Mouse (Mus musculus): ENCODE data around the gene 9230112D13Rik. TPM values are rescaled to one million over a fixed set of nuclear protein-coding genes. Genes with fewer than 3 reads are reported as not detected.

9230112D13Rik gene
- total and polyA plus RNA-seq, 3 experiments, result 1.6 to 1.9 (median 1.7) TPM

GRCm38 (mm10) chr14:34569534-34570194, 47.1 kb upstream of the 9230112D13Rik start:
- in situ Hi-C loops (cut with MboI; ENCODE audit: low pct_ligation_motif_present, low pct_unique_long_range_greater_than_20kb, low sequenced_read_pairs), result loop anchor here (10.0 kb wide), 2 partner anchors 195 to 485 kb away; partner anchors contain the start of genes Anxa8, Mmrn2 and Sncg
- H3K4me3 ChIP-seq (replicated peaks in 1 of 3; ENCODE audit: low read depth in 2 of 3, low read length in 2 of 3, poor library complexity in 1 of 3), result peak overlapping the region in 1 of 3 experiments; percentile 6
- peak overlapping the region; percentile 51; the same call in 1 of the 2 replicates for H3K4me2 ChIP-seq (ENCODE audit: insufficient read depth, low read depth, poor library complexity, severe bottlenecking)
- DNase-seq (ENCODE audit: extremely low read depth), result no peak
- H3K4me1 ChIP-seq (ENCODE audit: control insufficient read depth in 1 of 2, insufficient read depth in 2 of 2), result peaks cover 10 to 19% of the 10 kb centered on the region in 2 experiments
- no peak overlapping the region for H3K27ac ChIP-seq (ENCODE audit: insufficient read depth, low read depth)
- dilution Hi-C loops (cut with MboI; ENCODE audit: extremely low pct_ligation_motif_present, extremely low pct_unique_long_range_greater_than_20kb, low sequenced_read_pairs), result no loop called here
- no peak for TF ChIP-seq USF1 (IDR thresholded peaks at IDR 0.05; ENCODE audit: low read depth, low read length)
- TF ChIP-seq TBP (conservative IDR thresholded peaks at IDR 0.05; ENCODE audit: low read depth, low read length), result no peak
- no peak for TF ChIP-seq ZKSCAN1 (IDR thresholded peaks at IDR 0.05; ENCODE audit: borderline replicate concordance, low read depth, low read length)
- TF ChIP-seq ZC3H11A (IDR thresholded peaks at IDR 0.05; ENCODE audit: low read depth, low read length), result no peak
- TF ChIP-seq BHLHE40 (IDR thresholded peaks at IDR 0.05; ENCODE audit: low read depth, low read length), result no peak
- TF ChIP-seq KAT2A (IDR thresholded peaks at IDR 0.05; ENCODE audit: insufficient replicate concordance, low read length), result no peak
- no peak for TF ChIP-seq MAX (IDR thresholded peaks at IDR 0.05; ENCODE audit: low read length)
- TF ChIP-seq ETS1 (conservative IDR thresholded peaks at IDR 0.05; ENCODE audit: low read depth, low read length), result no peak
- no peak for TF ChIP-seq ZNF384 (IDR thresholded peaks at IDR 0.05; ENCODE audit: low read depth, low read length)
- TF ChIP-seq E2F4 (IDR thresholded peaks at IDR 0.05; ENCODE audit: insufficient replicate concordance, low read depth, low read length), result no peak
- no peak for TF ChIP-seq GABPA (IDR thresholded peaks at IDR 0.05; ENCODE audit: insufficient replicate concordance, low read depth, low read length)
- TF ChIP-seq RAD21 (IDR thresholded peaks at IDR 0.05; ENCODE audit: low read depth, low read length), result no peak
- no peak for TF ChIP-seq ZMIZ1 (IDR thresholded peaks at IDR 0.05; ENCODE audit: low read depth, low read length)
- TF ChIP-seq SIN3A (IDR thresholded peaks at IDR 0.05; ENCODE audit: low read length), result no peak
- no peak for TF ChIP-seq CTCF (conservative IDR thresholded peaks at IDR 0.05 in 1 of 2, IDR thresholded peaks at IDR 0.05 in 1 of 2; ENCODE audit: low read depth in 2 of 2, low read length in 2 of 2)
- no peak for TF ChIP-seq NELFE (IDR thresholded peaks at IDR 0.05; ENCODE audit: low read depth, low read length)
- no peak for TF ChIP-seq PAX5 (IDR thresholded peaks at IDR 0.05; ENCODE audit: low read length)
- no peaks in the 10 kb centered on the region for H3K27me3 ChIP-seq (replicated peaks)
- H3K9me3 ChIP-seq (replicated peaks; ENCODE audit: low read length), result no peaks in the 10 kb centered on the region
- no peaks in the 10 kb centered on the region for H3K36me3 ChIP-seq (replicated peaks in 1 of 2; ENCODE audit: control insufficient read depth in 1 of 2, insufficient read depth in 1 of 2, low read length in 1 of 2)
- H3K9ac ChIP-seq (ENCODE audit: insufficient read depth, low read depth), result no peak overlapping the region
- H3K79me2 ChIP-seq (replicated peaks; ENCODE audit: control insufficient read depth, extremely low read depth, insufficient read depth, poor library complexity, severe bottlenecking), result no peaks in the 10 kb centered on the region

GRCm38 (mm10) chr14:34568626-34569025, 46.0 kb upstream of the 9230112D13Rik start:
- H3K4me1 ChIP-seq (ENCODE audit: control insufficient read depth in 1 of 2, insufficient read depth in 2 of 2), result peaks cover 7 to 9% of the 10 kb centered on the region in 2 experiments
- TF ChIP-seq JUN (IDR thresholded peaks at IDR 0.05; ENCODE audit: insufficient read depth, low read depth, low read length), result no peak
- TF ChIP-seq ELF1 (IDR thresholded peaks at IDR 0.05; ENCODE audit: low read depth, low read length), result no peak
- no peak for TF ChIP-seq BHLHE40 (IDR thresholded peaks at IDR 0.05; ENCODE audit: low read depth, low read length)
- TF ChIP-seq PAX5 (IDR thresholded peaks at IDR 0.05; ENCODE audit: low read length), result no peak
- no peak for TF ChIP-seq RAD21 (IDR thresholded peaks at IDR 0.05; ENCODE audit: low read depth, low read length)
- no peak for TF ChIP-seq ETS1 (conservative IDR thresholded peaks at IDR 0.05; ENCODE audit: low read depth, low read length)
- TF ChIP-seq POLR2A (IDR thresholded peaks at IDR 0.05; ENCODE audit: low read depth, low read length), result no peak
- TF ChIP-seq IRF4 (IDR thresholded peaks at IDR 0.05; ENCODE audit: low read depth, low read length), result no peak
- no peak for TF ChIP-seq RCOR1 (conservative IDR thresholded peaks at IDR 0.05; ENCODE audit: low read depth, low read length)
- no peak for TF ChIP-seq CTCF (conservative IDR thresholded peaks at IDR 0.05 in 1 of 2, IDR thresholded peaks at IDR 0.05 in 1 of 2; ENCODE audit: low read depth in 2 of 2, low read length in 2 of 2)
- TF ChIP-seq USF1 (IDR thresholded peaks at IDR 0.05; ENCODE audit: low read depth, low read length), result no peak
- no peak for TF ChIP-seq ZMIZ1 (IDR thresholded peaks at IDR 0.05; ENCODE audit: low read depth, low read length)
- no peak for TF ChIP-seq CHD2 (IDR thresholded peaks at IDR 0.05; ENCODE audit: low read length)
- no peak for DNase-seq (ENCODE audit: extremely low read depth)
- dilution Hi-C loops (cut with MboI; ENCODE audit: extremely low pct_ligation_motif_present, extremely low pct_unique_long_range_greater_than_20kb, low sequenced_read_pairs), result no loop called here
- in situ Hi-C loops (cut with MboI; ENCODE audit: low pct_ligation_motif_present, low pct_unique_long_range_greater_than_20kb, low sequenced_read_pairs), result loop anchor here (10.0 kb wide), 1 partner anchor 194 kb away; the partner anchor contains the start of genes Mmrn2 and Sncg
- no peak overlapping the region for H3K9ac ChIP-seq (ENCODE audit: insufficient read depth, low read depth)
- no peak overlapping the region for H3K4me3 ChIP-seq (replicated peaks in 1 of 3; ENCODE audit: low read depth in 2 of 3, low read length in 2 of 3, poor library complexity in 1 of 3)
- no peak overlapping the region for H3K27ac ChIP-seq (ENCODE audit: insufficient read depth, low read depth)
- no peaks in the 10 kb centered on the region for H3K9me3 ChIP-seq (replicated peaks; ENCODE audit: low read length)
- H3K36me3 ChIP-seq (replicated peaks in 1 of 2; ENCODE audit: control insufficient read depth in 1 of 2, insufficient read depth in 1 of 2, low read length in 1 of 2), result no peaks in the 10 kb centered on the region
- H3K4me2 ChIP-seq (ENCODE audit: insufficient read depth, low read depth, poor library complexity, severe bottlenecking), result no peak overlapping the region
- no peaks in the 10 kb centered on the region for H3K79me2 ChIP-seq (replicated peaks; ENCODE audit: control insufficient read depth, extremely low read depth, insufficient read depth, poor library complexity, severe bottlenecking)
- H3K27me3 ChIP-seq (replicated peaks), result no peaks in the 10 kb centered on the region
